Mouse (Mus musculus) frontal cortex, adult 2 months (tissue): ENCODE measurements around the gene Phrf1. TPM values are rescaled to one million over a fixed set of nuclear protein-coding genes. Genes with fewer than 3 reads are reported as not detected.
A peak's percentile ranks its signal among the peaks of the same experiment; 100 is the strongest.
"Not testable (repeated sequence)": the region's sequence is repeated elsewhere in the genome, so short reads cannot be mapped to it uniquely, and the experiment has no call there.

Source experiments
- DNase-seq, 2 experiments: peaks; one replicate each; pipeline ENCODE4 v3.0.0; 2022; ENCODE audit warnings: low spot score in 1 of 2; ENCODE audit errors: extremely low spot score in 1 of 2
- polyA plus RNA-seq: library from polyadenylated mRNA; depleted of rRNA; stranded (reverse); fragments of >200 nt; gene quantifications from 2 replicates; pipeline ENCODE4 v1.2.3, GENCODE M21; 2012

Gene Phrf1
- polyA plus RNA-seq, 1 experiment, result 31.0 TPM

DNA sequence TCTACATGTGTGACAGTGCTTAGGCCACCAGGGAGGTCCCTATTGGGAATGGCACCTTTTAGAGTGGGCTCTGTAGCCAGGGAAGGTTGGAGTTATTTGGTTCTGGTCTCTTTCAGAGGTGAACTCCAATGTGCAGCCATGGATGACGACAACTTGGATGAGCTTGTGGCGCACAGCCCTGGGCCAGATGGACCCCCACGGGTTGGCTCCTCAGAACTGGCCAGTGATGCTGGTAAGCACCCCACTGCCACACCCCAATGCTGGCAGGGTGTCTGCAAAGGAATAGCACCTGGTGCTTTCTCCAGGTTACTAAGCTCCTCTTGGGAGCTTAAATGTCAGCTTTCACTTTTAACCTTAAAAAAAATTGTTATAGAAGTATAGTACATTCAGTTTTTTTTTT is 2.5 kb downstream of the Phrf1 start:
- no peak for DNase-seq

DNA sequence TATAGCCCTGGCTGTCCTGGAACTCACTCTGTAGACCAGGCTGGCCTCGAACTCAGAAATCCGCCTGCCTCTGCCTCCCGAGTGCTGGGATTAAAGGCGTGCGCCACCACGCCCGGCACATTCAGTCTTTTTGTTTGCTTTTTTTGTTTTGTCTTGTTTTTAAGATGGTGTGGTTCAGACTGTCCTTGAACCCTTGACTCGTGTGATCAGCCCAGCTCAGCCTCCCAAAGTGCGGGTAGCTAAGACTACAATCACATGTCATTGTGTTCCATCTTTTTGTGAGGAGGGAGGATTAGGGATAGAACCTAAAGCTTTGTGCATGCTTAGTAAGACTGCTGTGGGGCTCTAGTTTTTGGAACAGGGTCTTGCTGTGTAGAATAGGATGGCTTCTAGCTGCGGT is 3.0 kb downstream of the Phrf1 start:
- DNase-seq, result no peak

DNA sequence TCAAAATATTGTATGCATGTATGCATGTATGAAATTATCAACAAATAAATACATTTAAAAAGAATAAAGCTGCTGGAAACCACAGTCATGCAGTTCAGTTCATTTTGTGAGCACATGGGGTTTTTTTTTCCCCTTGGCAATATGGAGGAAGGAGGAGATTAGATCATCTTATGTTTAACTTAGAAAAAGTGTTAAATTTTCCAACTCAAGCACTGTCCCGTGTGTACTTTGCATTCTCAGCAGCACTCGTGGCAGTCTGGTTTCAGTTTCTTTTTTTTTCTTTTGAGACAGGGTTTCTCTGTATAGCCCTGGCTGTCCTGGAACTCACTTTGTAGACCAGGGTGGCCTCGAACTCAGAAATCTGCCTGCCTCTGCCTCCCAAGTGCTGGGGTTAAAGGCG is 21.9 kb downstream of the Phrf1 start:
- not testable (repeated sequence) for DNase-seq

DNA sequence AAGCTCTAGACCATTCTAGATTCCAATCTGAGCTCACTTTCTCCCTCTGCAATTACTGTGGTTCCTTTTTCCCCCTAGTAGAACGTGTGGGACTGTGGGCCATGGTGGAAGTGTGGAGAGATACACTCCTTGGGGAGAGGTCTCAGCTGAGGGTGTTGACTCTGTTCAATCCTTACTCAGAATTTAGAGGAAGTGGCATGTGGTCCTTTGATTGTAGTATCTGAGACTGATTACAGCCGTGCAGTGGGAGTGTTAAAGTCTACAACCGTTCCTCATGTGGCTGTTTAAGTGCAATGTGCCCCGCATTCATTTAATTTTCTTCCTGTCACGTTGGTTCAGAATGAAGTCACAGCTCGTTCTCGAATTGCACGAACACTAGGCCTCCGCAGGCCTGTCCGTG is 27.6 kb downstream of the Phrf1 start:
- no peak for DNase-seq

DNA sequence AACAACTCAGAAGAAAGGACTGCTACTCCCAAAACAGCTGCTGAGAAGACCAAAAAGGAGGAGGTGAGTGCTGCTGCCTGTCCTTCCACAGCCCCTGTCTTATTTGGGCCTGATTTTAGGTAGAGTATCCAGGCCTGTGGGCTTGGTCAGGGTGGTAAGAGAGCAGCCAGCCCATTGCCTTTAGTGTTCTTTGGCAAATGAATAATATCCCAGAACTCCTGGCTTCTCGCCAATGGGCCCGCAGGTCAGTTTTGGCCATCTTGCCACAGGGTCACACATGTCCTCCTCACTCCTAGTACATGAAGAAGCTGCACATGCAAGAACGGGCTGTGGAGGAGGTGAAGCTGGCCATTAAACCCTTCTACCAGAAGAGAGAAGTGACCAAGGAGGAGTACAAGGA is 32.9 kb downstream of the Phrf1 start:
- no peak for DNase-seq

DNA sequence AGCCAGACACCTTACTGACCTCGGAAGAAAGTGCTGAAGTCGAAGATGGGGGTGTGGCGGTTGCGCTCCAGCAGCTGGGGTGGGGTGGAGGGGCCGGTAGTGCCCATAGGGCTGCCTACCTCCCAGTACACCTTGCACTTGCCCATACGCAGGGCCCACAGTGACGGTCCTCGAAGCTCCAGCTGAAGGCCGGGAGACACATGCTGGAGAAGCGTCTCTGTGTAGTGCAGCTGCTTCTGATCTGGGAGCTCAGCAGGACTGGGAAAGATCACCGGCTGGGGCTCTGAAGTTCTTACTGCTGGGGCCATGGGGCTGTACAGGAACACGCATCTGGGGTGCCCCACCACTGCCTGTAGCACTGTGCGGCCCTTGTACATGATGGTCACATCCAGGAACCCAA is 35.1 kb downstream of the Phrf1 start:
- no peak for DNase-seq

DNA sequence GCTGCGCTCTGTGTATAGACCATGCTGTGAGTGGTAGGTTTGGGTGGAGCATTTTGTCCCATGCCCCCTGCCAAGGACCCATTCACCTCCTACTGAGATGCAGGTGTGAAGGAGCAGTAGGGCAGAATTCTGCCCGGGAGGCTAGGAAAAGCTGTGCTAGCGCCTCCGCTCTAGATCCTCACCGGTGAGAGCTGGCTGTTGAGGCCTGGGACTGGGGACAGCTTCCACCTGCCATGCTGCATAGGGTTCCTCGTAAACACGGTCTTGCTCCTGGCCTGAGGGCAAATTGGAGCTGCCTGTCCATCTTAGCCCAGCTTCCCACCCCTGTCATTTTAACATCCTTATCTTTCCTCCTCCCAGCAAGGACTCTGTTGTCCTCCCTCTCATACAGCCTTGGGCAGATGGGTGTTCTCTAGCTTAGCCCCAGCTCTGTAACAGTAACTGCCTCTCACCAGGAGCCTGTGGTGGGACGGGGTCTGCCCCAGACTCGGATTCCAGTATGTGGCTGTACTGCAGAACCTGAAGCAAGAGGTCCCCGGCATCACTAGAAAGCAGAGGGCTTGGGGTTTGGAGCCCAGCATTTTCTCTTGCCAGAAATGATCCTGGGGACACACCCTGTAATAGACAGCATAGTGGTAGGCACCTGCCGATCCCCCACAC is 35.6 kb downstream of the Phrf1 start:
- DNase-seq, result no peak

DNA sequence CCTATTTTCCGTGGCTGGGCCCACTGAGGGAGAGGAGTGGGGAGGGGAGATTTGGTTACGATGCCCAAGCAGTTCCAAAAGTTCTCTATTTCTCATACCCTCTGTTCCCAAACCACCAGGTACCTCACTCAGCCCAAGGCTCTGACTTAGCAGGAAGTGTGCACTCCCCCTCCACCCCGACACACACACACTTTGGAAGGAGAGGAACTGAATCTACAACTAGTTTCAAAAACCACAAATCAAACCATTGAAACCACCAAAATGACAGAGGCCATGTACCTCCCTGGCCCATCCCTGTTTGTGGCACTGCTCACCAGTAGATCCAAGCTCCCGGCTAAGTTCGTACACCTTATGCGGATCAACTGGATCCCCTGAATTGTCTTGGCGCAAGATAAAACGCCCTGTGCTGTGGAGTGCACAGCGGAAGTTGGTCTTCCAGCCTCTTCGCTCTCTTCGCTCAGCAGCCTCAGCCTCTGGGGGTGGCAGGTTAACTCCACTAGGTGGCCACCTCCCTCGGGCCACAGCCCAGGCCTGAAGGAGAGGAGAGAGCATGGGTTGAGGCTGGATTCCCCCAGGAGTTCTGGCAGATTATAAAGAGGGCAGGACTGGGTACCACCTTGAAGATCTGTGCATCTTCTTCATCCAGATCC is 36.3 kb downstream of the Phrf1 start:
- DNase-seq, result peak in 1 of 2 experiments; percentile 23

DNA sequence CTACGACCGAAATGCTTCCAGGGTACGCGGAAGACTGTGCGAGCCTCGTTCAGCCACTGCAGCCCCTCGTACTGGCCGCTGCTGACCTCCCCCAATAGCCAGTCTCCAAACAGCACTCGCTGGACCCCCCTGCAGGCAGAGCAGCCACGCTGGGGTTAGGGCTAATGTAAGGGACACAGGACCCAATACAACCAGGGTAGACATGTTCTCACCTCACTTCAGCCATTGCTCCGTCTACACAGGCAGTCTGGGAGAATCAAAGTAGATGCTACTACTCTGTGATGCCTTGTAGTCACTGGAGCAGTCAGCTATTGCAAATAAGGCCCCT is 36.8 kb downstream of the Phrf1 start:
- DNase-seq, result no peak

DNA sequence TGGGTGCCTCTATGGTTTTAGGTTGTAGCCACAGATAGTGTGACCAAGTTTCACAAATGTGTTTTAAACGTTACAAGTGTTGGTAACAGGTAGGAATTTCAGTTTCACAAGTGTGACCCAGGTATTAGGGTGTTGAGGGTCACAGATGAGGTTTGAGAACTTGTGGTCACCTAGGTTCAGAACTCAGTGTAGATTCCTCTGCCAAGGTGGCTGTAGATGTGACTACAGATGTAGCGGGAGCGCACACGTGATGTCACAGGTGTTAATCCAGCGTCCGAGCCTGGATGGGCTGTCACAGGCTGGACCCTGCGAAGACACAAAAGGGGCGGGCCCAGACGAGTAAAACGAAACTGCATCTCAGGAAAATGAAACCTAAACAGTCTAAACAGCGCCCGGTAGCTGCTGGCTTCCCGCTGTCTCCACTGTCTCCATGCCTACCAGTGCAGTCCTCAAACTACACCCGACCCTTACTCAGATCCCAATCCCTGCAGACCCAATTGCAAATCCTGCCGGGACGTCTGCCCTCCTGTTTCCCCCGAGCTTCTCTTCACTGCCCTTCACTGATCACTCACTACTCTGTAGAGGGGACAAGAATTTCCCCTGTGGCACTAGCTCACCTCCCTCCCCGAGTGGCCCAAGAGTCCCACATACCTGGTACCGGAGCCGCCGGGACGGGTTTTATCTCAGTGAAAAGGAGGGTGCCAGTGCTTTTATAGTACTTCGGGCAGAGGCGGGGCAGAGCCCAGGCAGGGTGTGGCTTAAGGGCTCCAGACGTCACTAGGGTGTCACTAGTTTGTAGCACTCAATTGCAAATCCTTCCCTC is 37.4 kb downstream of the Phrf1 start, which contains the start of gene Irf7:
Gene Irf7 (minus strand): TSS at position 743 of the 823 bp plus-strand sequence.
- peak in 1 of 2 experiments; percentile 24 for DNase-seq

DNA sequence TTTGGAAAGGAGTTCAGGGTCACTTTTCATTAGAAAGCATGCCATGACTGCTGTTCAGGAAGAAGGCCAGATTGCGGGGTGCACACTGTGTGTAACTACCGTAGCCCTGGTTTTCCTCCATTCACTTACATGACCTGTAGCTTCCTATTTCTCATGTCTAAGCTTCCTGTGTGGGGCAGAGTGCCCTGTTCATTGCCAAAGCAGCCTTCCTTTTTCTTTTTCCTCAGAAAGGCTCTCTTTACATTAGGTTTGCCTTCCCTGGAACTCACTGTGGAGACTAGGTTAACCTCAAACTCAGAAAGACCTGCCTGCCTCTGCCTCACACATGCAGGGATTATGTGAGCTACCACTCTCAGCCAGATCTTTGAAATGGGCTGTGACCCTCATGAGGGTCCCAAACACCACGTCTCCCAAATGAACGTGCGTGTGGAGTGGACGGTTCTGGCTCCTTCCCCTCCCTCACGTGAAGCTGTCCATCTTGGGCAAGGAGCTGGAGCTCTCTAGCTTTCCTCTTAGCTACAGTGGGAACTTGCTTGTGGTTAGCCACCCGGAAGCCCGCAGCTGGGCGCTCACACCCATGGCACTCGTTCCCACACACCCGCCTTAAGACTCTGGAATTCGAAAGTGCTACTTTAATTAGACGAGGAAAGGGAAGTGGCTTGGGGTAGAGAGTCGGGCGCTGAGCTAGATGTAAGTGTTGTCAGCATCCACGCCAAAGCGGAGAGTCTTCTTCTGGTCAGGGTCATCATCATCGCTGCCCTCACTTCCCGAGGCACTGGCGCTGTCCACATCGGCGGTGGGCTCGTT is 40.1 kb downstream of the Phrf1 start:
- no peak for DNase-seq

DNA sequence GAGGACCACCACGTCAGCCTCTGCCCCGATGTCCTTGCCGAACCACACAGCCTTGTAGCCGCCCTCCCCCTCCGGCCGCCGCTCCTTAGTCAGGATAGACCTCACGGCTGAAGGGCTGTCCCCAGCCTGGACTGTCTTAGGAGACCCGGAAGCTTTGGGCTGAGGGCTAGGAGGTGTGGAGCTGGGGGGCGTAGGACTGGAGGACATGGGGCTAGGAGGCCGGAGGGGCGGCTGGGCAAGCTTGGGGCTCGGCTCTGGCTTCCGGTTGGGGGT is 40.6 kb downstream of the Phrf1 start:
- no peak for DNase-seq

DNA sequence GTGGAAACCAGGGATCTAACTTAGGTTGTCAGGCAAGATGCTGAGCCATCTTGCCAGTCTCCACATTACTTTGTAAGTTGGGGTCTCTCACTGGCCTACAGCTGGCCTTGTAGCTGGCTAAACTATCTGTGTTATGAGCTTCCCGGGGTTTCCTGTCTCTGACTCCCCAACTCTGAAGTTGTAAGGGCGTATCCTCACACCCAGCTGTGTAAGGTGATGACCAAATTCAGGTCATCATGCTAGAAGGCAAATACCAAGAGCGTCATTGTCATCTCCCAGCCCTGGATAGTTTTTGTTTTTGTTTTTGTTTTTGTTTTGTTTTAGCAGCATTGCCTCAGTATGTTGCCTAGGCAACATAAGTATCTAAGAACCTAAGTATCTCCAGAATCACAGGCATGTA is 42.0 kb downstream of the Phrf1 start:
- DNase-seq, result no peak

DNA sequence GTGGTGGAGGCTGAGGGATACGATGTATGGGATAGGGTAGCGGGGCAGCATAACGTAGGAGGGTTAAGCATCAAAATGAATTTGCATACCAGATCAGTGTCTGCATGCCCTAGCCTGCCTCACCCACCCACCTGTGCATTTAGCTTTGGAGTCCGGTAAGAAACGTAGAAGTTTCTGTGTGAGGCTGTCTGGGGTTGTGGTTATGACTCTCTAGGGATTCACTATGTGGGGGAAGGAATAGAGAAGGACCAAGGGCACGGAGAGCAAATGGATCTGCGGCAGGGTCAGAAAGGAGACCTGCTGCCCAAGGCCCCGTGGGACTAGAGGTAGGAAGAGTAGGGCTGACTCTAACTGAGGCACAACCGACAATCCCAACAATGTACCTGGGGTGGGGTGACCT is 46.8 kb downstream of the Phrf1 start:
- DNase-seq, result no peak

DNA sequence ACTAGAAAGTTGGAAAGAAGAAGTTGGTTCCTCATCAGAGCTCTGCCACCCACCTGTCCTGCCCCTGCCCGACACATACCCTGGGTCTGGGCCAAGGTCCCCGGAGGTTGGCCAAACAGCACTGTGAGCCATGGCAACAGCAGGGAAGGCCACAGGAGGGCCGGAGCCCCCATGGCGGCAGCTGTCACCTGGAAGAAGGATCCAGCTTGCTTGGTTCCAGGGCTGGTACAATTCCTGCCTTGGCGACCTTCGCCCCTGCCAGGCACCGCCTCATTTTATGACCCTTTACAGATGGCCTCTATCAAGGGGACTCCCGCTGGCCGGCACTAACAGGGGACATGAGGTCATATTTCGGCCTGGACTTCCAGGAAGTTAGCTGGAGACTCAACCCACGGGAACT is 48.0 kb downstream of the Phrf1 start, which contains the start of gene Cdhr5:
Gene Cdhr5 (minus strand): TSS at position 241 of the 400 bp plus-strand sequence.
- DNase-seq, result no peak

DNA sequence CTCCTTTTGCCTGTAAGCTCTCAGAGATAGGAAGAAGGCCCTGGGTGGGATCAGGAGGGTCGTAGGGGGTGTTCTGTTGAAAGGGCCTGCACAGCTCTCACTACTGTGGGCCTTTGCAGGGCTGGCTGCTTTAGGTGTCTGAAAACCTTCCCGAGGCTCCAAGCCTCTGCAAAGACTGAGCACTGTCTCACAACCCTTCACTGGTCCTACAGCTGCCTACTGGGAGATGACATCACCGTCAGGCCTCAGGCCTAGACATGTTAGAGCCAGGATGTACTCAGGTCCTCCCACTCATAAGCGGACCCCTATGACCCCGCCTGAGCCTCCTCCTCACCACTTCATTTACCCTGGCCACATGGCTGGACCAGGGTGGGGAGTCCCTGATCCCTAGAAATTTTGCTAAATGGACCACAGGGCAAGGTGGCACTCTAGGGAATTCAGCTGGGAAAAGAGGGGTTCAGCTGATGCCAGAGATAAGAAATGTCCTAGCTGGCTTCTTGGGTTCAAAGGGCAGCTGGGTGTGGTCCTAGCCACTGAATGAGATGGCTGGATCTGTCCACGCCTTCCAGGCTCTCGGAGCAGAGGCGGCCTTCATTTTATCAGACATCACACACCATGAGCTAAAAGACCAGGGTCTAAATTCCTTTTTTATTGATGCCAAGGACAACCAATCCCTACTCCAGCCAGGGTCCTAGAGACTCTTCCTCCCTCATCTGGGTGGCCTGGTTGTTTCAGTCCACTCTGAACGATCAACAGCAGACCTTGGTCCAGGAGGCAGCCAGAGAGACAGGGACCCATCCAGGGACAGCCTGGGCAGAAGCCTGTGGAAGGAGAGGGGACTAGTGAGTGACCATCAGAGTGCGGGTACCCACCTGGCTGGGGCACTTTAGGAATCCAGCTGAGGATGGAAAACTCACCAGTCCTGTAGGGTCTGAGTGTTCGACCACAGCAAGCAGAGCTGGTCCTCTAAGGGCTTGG is 49.4 kb downstream of the Phrf1 start:
- no peak for DNase-seq

DNA sequence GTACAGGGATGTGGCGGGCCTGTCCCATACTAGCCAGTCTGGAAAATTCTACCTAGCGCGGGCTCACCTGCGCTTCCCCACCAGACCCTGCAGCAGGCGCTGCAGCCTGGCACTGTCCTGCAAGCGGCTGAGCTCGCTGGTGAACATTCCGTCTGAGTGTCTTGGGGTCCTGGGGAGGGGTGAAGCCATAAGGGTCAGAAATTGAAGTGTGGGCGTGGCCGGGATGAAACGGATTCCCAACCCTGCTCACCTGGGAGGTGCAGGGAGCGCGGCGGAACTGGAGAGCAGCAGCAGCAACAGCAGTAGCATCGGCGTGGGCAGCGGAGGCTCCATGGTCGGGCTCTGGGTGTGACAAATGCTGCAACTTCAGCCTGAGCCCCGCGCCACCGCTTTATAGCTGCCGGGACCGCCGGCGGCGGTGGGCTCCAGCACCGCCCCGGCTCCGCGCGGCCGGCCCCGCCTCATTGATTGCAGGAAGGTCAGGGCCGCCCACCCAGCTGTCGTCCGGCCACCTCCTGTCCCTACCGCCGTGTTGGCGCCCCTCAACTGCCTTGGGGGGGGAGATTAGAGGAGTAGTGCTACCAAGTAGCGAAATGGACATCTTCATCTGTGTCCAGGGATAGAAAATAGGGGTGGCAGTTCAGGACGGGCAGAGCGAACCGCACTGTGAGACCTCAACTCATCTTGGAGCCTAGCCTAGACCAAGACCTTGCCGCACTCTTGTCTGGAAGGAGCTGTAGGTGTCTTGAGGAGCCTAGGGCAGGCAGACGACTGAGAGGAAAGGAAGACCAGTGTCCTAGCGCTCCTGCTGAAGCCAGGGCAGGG is 50.4 kb downstream of the Phrf1 start, which contains the start of gene Sct:
Gene Sct (minus strand): TSS at position 368 of the 825 bp plus-strand sequence.
- no peak for DNase-seq

DNA sequence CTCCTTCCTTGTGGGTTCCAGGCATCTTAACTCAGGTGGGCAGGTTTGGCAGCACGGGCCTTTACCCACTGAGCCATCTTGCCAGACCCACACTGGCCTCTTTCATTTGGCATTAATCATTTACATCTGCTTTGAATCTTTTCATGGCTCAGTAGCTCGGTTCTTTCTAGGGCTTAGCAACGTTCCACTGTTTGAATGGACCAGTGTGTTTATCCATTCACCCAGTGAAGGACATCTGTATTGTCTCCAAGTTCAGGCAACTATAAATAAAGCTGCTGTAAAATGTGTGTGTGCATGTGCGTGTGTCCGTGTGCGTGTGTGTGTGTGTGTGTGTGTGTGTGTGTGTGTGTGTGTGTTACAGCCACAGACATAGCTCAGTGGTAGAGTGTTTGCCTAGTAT is 52.9 kb downstream of the Phrf1 start:
- no peak for DNase-seq

DNA sequence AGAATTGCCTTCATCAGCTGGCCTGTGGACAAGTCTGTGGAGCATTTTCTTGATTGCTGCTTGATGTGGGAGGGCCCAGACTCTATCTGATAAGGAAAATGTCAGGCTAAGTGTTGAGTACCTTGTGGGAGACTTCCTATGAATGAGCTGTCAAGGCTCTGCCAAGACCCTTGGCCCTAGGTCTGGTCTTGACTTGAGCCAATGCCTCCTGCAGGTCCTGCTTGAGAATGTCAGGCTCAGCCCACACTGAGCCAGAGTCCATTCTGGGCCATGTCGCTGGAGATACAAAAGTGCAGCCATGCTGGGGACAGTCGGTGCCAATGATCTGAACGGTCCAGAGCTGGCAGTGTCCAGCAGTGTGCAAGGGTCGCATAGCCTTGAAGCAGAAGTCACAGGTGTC is 54.2 kb downstream of the Phrf1 start:
- no peak for DNase-seq
